Mouse (Mus musculus) midbrain, embryonic 12.5 days (tissue): Measurements from ENCODE around the gene Rab3a. TPM values are rescaled to one million over a fixed set of nuclear protein-coding genes. Genes with fewer than 3 reads are reported as not detected.
A peak's percentile ranks its signal among the peaks of the same experiment; 100 is the strongest.

Source experiments
- ATAC-seq: fragments of 200-750 bp; cut with Nextera tagmentation; 2 replicates; pipeline ENCODE4 v1.8.0; 2017; ENCODE audit warnings: low read depth, moderate TSS enrichment, moderate library complexity; ENCODE audit not compliant: low FRiP score
- H3K27ac ChIP-seq: fragments of 300-500 bp; sonication (generic); replicated peaks from 2 replicates; pipeline ENCODE4 v1.5.1; 2016; ENCODE audit warnings: mild to moderate bottlenecking
- H3K27me3 ChIP-seq: fragments of 300-500 bp; sonication (generic); 2 replicates; pipeline ENCODE4 v1.6.1; 2016; ENCODE audit warnings: mild to moderate bottlenecking
- H3K36me3 ChIP-seq: fragments of 300-500 bp; sonication (generic); 2 replicates; pipeline ENCODE4 v1.6.1; 2016
- H3K4me1 ChIP-seq: fragments of 300-500 bp; sonication (generic); 2 replicates; pipeline ENCODE4 v1.6.1; 2016
- H3K4me2 ChIP-seq: fragments of 300-500 bp; sonication (generic); replicated peaks from 2 replicates; pipeline ENCODE4 v1.6.1; 2016; ENCODE audit warnings: mild to moderate bottlenecking, moderate library complexity
- H3K4me3 ChIP-seq: fragments of 300-500 bp; sonication (generic); 2 replicates; pipeline ENCODE4 v1.5.1; 2016; ENCODE audit warnings: mild to moderate bottlenecking
- H3K9ac ChIP-seq: fragments of 300-500 bp; sonication (generic); replicated peaks from 2 replicates; pipeline ENCODE4 v1.6.1; 2016; ENCODE audit warnings: mild to moderate bottlenecking, moderate library complexity
- H3K9me3 ChIP-seq: fragments of 300-500 bp; sonication (generic); 2 replicates; pipeline ENCODE4 v1.6.1; 2016; ENCODE audit warnings: mild to moderate bottlenecking
- WGBS: fragments of 180-500 bp; shearing (Covaris S2); methylation state at CpG from one replicate; pipeline ENCODE4 v1.1.7; 2016; 5-methylcytosine and 5-hydroxymethylcytosine counted together
- polyA plus RNA-seq: library from polyadenylated mRNA; unstranded; fragments of >200 nt; fragmentation: Nextera tagmentation; extraction: Ambion mirVana; gene quantifications from 2 replicates; pipeline ENCODE4 v1.2.1, GENCODE M21; 2016

The Rab3a gene
- polyA plus RNA-seq, 1 experiment from 2014 or later, result 98.9 TPM

GRCm38 (mm10) chr8:70753151-70753550 is 1.3 kb upstream of the Rab3a start:
- H3K36me3 ChIP-seq, result peaks cover 15% of the 10 kb centered on the region
- H3K4me3 ChIP-seq, result no peak overlapping the region
- WGBS, result 37% methylated on average over 21 of the region's 21 CpGs
- H3K9ac ChIP-seq, result 0 out of 2 replicates have a peak overlapping the region, but pooled peaks have one; percentile 28
- H3K9me3 ChIP-seq, result no peaks in the 10 kb centered on the region
- peaks cover 12% of the 10 kb centered on the region for H3K4me1 ChIP-seq
- H3K27ac ChIP-seq, result no peak overlapping the region
- no peak overlapping the region for H3K4me2 ChIP-seq
- no peak for ATAC-seq
- H3K27me3 ChIP-seq, result peaks cover 31% of the 10 kb centered on the region; the same call in 1 of the 2 replicates

GRCm38 (mm10) chr8:70754871-70755660 is 587 bp downstream of the Rab3a start:
- 16% methylated on average over 50 of the region's 50 CpGs for WGBS
- H3K4me1 ChIP-seq, result peaks cover 27% of the 10 kb centered on the region
- H3K9ac ChIP-seq, result peak overlapping the region; percentile 79
- ATAC-seq, result peak; percentile 36
- peaks cover 13% of the 10 kb centered on the region; the same call in 1 of the 2 replicates for H3K27me3 ChIP-seq
- H3K27ac ChIP-seq, result peak overlapping the region; percentile 85
- H3K4me3 ChIP-seq, result peak overlapping the region; percentile 68
- H3K36me3 ChIP-seq, result peaks cover 20% of the 10 kb centered on the region
- no peaks in the 10 kb centered on the region for H3K9me3 ChIP-seq
- H3K4me2 ChIP-seq, result peak overlapping the region; percentile 89

- Histone ChIP-seq H3K4me2 (peak overlapping the region; percentile 89), H3K27me3 (0 out of 2 replicates have a peak, but pooled peaks cover 7% of the 10 kb centered on the region), H3K4me1 (peaks cover 31% of the 10 kb centered on the region), H3K9ac (peak overlapping the region; percentile 79), H3K36me3 (peaks cover 20% of the 10 kb centered on the region), H3K4me3 (peak overlapping the region; percentile 68), H3K9me3 (no peaks in the 10 kb centered on the region), H3K27ac (0 out of 2 replicates have a peak overlapping the region, but pooled peaks have one; percentile 85)
- WGBS, result 86% methylated on average over 24 of the region's 24 CpGs
- ATAC-seq, result no peak
Observed at GRCm38 (mm10) chr8:70755661-70756475, 1.4 kb downstream of the Rab3a start.

- no peak overlapping the region for H3K9ac ChIP-seq
- 0 out of 2 replicates have a peak, but pooled peaks cover 7% of the 10 kb centered on the region for H3K27me3 ChIP-seq
- no peak overlapping the region for H3K4me2 ChIP-seq
- peaks cover 20% of the 10 kb centered on the region for H3K36me3 ChIP-seq
- H3K4me1 ChIP-seq, result peaks cover 31% of the 10 kb centered on the region
- WGBS, result 92% methylated on average over 6 of the region's 6 CpGs
- no peak for ATAC-seq
- H3K27ac ChIP-seq, result no peak overlapping the region
- no peaks in the 10 kb centered on the region for H3K9me3 ChIP-seq
- H3K4me3 ChIP-seq, result no peak overlapping the region
Observed at GRCm38 (mm10) chr8:70756476-70757040, 2.1 kb downstream of the Rab3a start.

- Histone ChIP-seq H3K27ac (peak overlapping the region; percentile 20; the same call in 1 of the 2 replicates), H3K27me3 (0 out of 2 replicates have a peak, but pooled peaks cover 7% of the 10 kb centered on the region), H3K4me2 (no peak overlapping the region), H3K9ac (no peak overlapping the region), H3K4me3 (no peak overlapping the region), H3K36me3 (peaks cover 20% of the 10 kb centered on the region), H3K9me3 (no peaks in the 10 kb centered on the region), H3K4me1 (peaks cover 31% of the 10 kb centered on the region)
- no peak for ATAC-seq
- WGBS, result 70% methylated on average over 22 of the region's 22 CpGs
Observed at GRCm38 (mm10) chr8:70757523-70758307, 3.2 kb downstream of the Rab3a start.

- Histone ChIP-seq H3K4me3 (no peak overlapping the region), H3K4me1 (peaks cover 31% of the 10 kb centered on the region), H3K9ac (no peak overlapping the region), H3K27ac (peak overlapping the region; percentile 20; the same call in 1 of the 2 replicates), H3K36me3 (peaks cover 20% of the 10 kb centered on the region), H3K27me3 (0 out of 2 replicates have a peak, but pooled peaks cover 7% of the 10 kb centered on the region), H3K9me3 (no peaks in the 10 kb centered on the region), H3K4me2 (no peak overlapping the region)
- WGBS, result 86% methylated on average over 7 of the region's 7 CpGs
- ATAC-seq, result no peak
Observed at GRCm38 (mm10) chr8:70758308-70758615, 3.8 kb downstream of the Rab3a start.

GRCm38 (mm10) chr8:70758616-70759561 is 4.4 kb downstream of the Rab3a start:
- Histone ChIP-seq H3K27ac (peak overlapping the region; percentile 20; the same call in 1 of the 2 replicates), H3K9me3 (no peaks in the 10 kb centered on the region), H3K9ac (0 out of 2 replicates have a peak overlapping the region, but pooled peaks have one; percentile 28), H3K4me3 (no peak overlapping the region), H3K36me3 (peaks cover 20% of the 10 kb centered on the region), H3K4me1 (peaks cover 31% of the 10 kb centered on the region), H3K27me3 (0 out of 2 replicates have a peak, but pooled peaks cover 7% of the 10 kb centered on the region), H3K4me2 (no peak overlapping the region)
- 76% methylated on average over 19 of the region's 19 CpGs for WGBS
- no peak for ATAC-seq

- Histone ChIP-seq H3K4me1 (peaks cover 27% of the 10 kb centered on the region), H3K27ac (peak overlapping the region; percentile 78), H3K4me3 (peak overlapping the region; percentile 67), H3K9me3 (no peaks in the 10 kb centered on the region), H3K4me2 (peak overlapping the region; percentile 99), H3K27me3 (0 out of 2 replicates have a peak, but pooled peaks cover 11% of the 10 kb centered on the region), H3K9ac (peak overlapping the region; percentile 83), H3K36me3 (peaks cover 20% of the 10 kb centered on the region)
- ATAC-seq, result peak; percentile 24
- 1% methylated on average over 22 of the region's 22 CpGs for WGBS
Observed at GRCm38 (mm10) chr8:70760350-70760749, 5.9 kb downstream of the Rab3a start.

GRCm38 (mm10) chr8:70760775-70761406 is 6.4 kb downstream of the Rab3a start, which contains the start of gene Mpv17l2:
Gene Mpv17l2, minus strand, starts transcription at chr8:70760946.
- H3K36me3 ChIP-seq, result peaks cover 20% of the 10 kb centered on the region
- H3K9ac ChIP-seq, result peak within 1 kb of the TSS; percentile 83
- peak; percentile 96 for ATAC-seq
- H3K4me2 ChIP-seq, result peak within 1 kb of the TSS; percentile 99
- H3K27me3 ChIP-seq, result peaks cover 11% of the 10 kb centered on the region
- peaks cover 27% of the 10 kb centered on the region for H3K4me1 ChIP-seq
- WGBS, result under 1% methylated on average over 55 of the region's 55 CpGs
- H3K27ac ChIP-seq, result peak within 1 kb of the TSS; percentile 78
- H3K9me3 ChIP-seq, result no peaks in the 10 kb centered on the region
- H3K4me3 ChIP-seq, result peak within 1 kb of the TSS; percentile 67

GRCm38 (mm10) chr8:70762118-70762517 is 7.6 kb downstream of the Rab3a start:
- H3K27ac ChIP-seq, result no peak overlapping the region
- H3K9ac ChIP-seq, result peak overlapping the region; percentile 11; the same call in 1 of the 2 replicates
- H3K9me3 ChIP-seq, result no peaks in the 10 kb centered on the region
- 77% methylated on average over 1 of the region's 1 CpGs for WGBS
- no peak for ATAC-seq
- peaks cover 23% of the 10 kb centered on the region for H3K27me3 ChIP-seq
- peaks cover 38% of the 10 kb centered on the region for H3K4me1 ChIP-seq
- H3K36me3 ChIP-seq, result peaks cover 9% of the 10 kb centered on the region
- H3K4me2 ChIP-seq, result no peak overlapping the region
- no peak overlapping the region for H3K4me3 ChIP-seq
